Mouse (Mus musculus) adrenal gland, postnatal 25 days (tissue): ENCODE data around the gene Nid1. TPM values are rescaled to one million over a fixed set of nuclear protein-coding genes. Genes with fewer than 3 reads are reported as not detected.

ENCODE experiments used
- DNase-seq: peaks from one replicate; pipeline ENCODE4 v3.0.0; 2021; ENCODE audit warnings: mixed read lengths
- total RNA-seq: library from RNA; stranded (reverse); gene quantifications from 2 replicates; pipeline ENCODE4 v1.2.3, GENCODE M21; 2021

Gene Nid1
- total RNA-seq, 1 experiment from 2014 or later = 73.5 TPM

- no peak for DNase-seq
These were observed 110.5 kb downstream of the Nid1 start for GRCm38 (mm10) chr13:13547889-13548288.

- DNase-seq = no peak
These were observed 111.3 kb downstream of the Nid1 start for GRCm38 (mm10) chr13:13548431-13549190.

GRCm38 (mm10) chr13:13549687-13550660 is 112.6 kb downstream of the Nid1 start:
- no peak for DNase-seq

GRCm38 (mm10) chr13:13552020-13552419 is 114.7 kb downstream of the Nid1 start:
- no peak for DNase-seq

GRCm38 (mm10) chr13:13553660-13554059 is 116.3 kb downstream of the Nid1 start:
- no peak for DNase-seq

GRCm38 (mm10) chr13:13555196-13555595 is 117.8 kb downstream of the Nid1 start:
- DNase-seq = no peak

- no peak for DNase-seq
These were observed 119.8 kb downstream of the Nid1 start for GRCm38 (mm10) chr13:13557001-13557743.

- DNase-seq = no peak
These were observed 120.9 kb downstream of the Nid1 start for GRCm38 (mm10) chr13:13558251-13558650.

GRCm38 (mm10) chr13:13558900-13559299 is 121.5 kb downstream of the Nid1 start:
- no peak for DNase-seq

Other genes with a start within 250 kb of the Nid1 start
- gene Gpr137b, start 43.5 kb upstream of the Nid1 start, total RNA-seq = 32.2 and 36.4 TPM in 2 replicates
- gene Lyst, start 152.8 kb downstream of the Nid1 start, total RNA-seq = 23.8 and 41.5 TPM in 2 replicates